Mouse (Mus musculus): ENCODE results near the gene Prss46.
A peak's percentile ranks its signal among the peaks of the same experiment; 100 is the strongest.

DNA sequence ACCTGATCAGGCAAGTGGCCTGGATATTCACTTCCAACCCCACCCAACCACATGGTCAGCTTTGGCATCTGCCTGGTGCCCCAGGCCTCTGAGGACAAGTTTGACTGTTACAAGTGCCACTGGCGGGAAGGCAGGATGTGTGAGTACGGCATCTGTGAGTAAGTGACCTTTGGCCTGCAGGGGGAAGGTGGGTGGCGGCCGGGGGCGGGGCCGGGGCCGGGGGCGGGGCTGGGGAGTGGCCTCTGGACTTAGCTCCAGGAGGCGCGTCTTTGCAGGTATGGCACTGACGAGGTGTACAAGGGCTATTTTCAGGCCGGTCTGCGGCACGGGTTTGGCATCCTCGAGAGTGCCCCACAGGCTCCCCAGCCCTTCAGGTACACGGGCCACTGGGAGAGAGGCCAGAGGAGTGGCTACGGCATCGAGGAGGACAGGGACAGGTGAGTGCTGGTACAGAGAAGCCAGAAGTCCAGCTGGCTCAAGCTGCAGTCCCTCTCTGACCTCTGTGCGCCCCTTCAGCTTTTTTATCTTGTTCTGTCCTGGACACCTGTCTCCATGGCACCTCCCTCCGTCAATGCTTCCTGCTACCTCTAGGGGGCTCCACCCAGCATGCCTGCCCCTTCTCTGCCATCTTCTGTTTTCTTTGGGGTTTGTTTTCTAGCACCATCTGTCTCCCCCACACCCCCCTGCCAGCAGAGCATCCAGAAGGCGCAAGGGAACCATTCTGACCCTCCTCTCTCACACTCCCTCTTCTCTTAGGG, 45.9 kb downstream of the Prss46 start:
- TF ChIP-seq CTCF (IDR thresholded peaks at IDR 0.05; ENCODE audit: low read depth, low read length) (peak; percentile 76), POLR2A (IDR thresholded peaks at IDR 0.05; ENCODE audit: insufficient read depth, low read length) (no peak)
